Mouse (Mus musculus): Measurements from ENCODE around the gene Hist1h1t. TPM values are rescaled to one million over a fixed set of nuclear protein-coding genes. Genes with fewer than 3 reads are reported as not detected.
"Not testable (repeated sequence)": the region's sequence is repeated elsewhere in the genome, so short reads cannot be mapped to it uniquely, and the experiment has no call there.

Hist1h1t gene
- polyA plus RNA-seq, 1 experiment from 2014 or later = not detected

DNA sequence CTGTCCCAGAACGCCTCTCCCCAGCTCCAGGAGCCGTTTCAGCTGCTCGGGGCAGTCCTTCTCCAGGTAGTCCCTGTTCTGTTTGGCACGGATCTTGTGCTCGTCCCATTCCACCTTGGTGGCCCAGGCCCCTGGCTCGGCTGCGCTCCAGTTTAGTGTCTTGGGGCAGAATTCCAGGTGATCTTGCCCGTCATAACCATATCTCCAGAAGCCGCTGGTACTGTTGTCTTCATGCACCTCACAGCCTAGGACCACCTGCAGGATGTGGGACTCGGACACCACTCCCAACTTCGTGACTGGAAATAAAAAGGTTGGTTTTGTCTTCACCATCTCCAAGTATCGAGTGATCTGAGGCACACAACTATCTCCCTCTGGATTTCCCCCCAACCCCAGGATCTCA is 11.2 kb downstream of the Hist1h1t start:
- Histone ChIP-seq H3K9ac (replicated peaks; ENCODE audit: low read length) (no peak overlapping the region), H3K4me3 (replicated peaks; ENCODE audit: low read depth, low read length) (no peak overlapping the region), H3K27ac (replicated peaks; ENCODE audit: low read depth, low read length) (no peak overlapping the region), H3K36me3 (ENCODE audit: control insufficient read depth, insufficient read depth, low read length) (no peaks in the 10 kb centered on the region), H3K4me1 (ENCODE audit: control insufficient read depth, insufficient read depth, low read length) (no peaks in the 10 kb centered on the region), H3K9me3 (ENCODE audit: control insufficient read depth, low read length) (no peaks in the 10 kb centered on the region), H3K4me2 (ENCODE audit: low read length) (no peak overlapping the region), H3K27me3 (ENCODE audit: control insufficient read depth, insufficient read depth, low read length) (no peaks in the 10 kb centered on the region)
- ATAC-seq (ENCODE audit: low FRiP score, low TSS enrichment) (no peak), DNase-seq (no peak)
- WGBS = 93% methylated on average over 12 of the region's 12 CpGs

- ATAC-seq (ENCODE audit: low FRiP score, low TSS enrichment) (no peak), DNase-seq (no peak)
- Histone ChIP-seq H3K4me1 (ENCODE audit: control insufficient read depth, insufficient read depth, low read length) (no peaks in the 10 kb centered on the region), H3K27ac (replicated peaks; ENCODE audit: low read depth, low read length) (no peak overlapping the region), H3K36me3 (ENCODE audit: control insufficient read depth, insufficient read depth, low read length) (no peaks in the 10 kb centered on the region), H3K4me2 (ENCODE audit: low read length) (no peak overlapping the region), H3K27me3 (ENCODE audit: control insufficient read depth, insufficient read depth, low read length) (no peaks in the 10 kb centered on the region), H3K9ac (replicated peaks; ENCODE audit: low read length) (no peak overlapping the region), H3K9me3 (ENCODE audit: control insufficient read depth, low read length) (no peaks in the 10 kb centered on the region), H3K4me3 (replicated peaks; ENCODE audit: low read depth, low read length) (no peak overlapping the region)
- 84% methylated on average over 4 of the region's 4 CpGs for WGBS
These were observed 12.4 kb downstream of the Hist1h1t start for GRCm38 (mm10) chr13:23708041-23708440.

- DNase-seq (no peak), ATAC-seq (ENCODE audit: low FRiP score, low TSS enrichment) (no peak)
- H3K27ac ChIP-seq (replicated peaks; ENCODE audit: low read depth, low read length) = no peak overlapping the region
- H3K9me3 ChIP-seq (ENCODE audit: control insufficient read depth, low read length) = no peaks in the 10 kb centered on the region
- H3K4me2 ChIP-seq (ENCODE audit: low read length) = no peak overlapping the region
- no peaks in the 10 kb centered on the region for H3K4me1 ChIP-seq (ENCODE audit: control insufficient read depth, insufficient read depth, low read length)
- no peaks in the 10 kb centered on the region for H3K36me3 ChIP-seq (ENCODE audit: control insufficient read depth, insufficient read depth, low read length)
- 81% methylated on average over 4 of the region's 4 CpGs for WGBS
- no peaks in the 10 kb centered on the region for H3K27me3 ChIP-seq (ENCODE audit: control insufficient read depth, insufficient read depth, low read length)
- no peak overlapping the region for H3K4me3 ChIP-seq (replicated peaks; ENCODE audit: low read depth, low read length)
- H3K9ac ChIP-seq (replicated peaks; ENCODE audit: low read length) = no peak overlapping the region
These were observed 13.0 kb downstream of the Hist1h1t start for GRCm38 (mm10) chr13:23708654-23709053.

DNA sequence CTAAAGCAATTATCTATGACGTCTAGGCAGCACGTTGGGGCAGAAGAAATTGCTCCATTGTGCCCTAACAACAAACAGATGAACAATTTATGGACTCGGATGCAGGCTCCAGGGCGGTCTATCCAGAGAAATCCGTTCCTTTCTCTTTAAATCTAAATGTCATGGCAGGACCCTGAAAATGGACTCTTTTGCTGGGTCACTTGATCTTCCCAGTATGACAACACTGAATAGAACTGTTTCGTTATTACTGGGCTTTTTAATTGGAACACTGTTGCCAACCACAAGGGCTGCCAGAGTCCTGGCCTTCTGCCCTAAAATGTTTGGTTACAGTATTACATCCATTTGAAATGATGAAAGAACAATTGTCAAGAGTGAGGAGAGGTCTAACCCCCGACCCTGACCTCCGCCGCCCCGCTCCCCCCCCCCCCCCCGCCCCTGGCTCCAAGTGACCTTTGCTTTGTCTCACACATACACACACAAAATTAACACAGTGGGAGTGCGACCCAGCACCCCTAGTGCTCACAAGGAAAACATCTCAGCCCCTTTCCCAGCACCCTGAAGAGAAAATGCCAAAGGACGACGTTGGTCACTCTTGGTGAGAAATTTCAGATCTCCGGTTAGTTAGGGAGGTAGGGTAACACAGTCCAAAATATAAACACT is 14.2 kb downstream of the Hist1h1t start:
- WGBS = 26% methylated on average over 15 of the region's 15 CpGs
- ATAC-seq (ENCODE audit: low FRiP score, low TSS enrichment) = no peak
- H3K4me1 ChIP-seq (ENCODE audit: control insufficient read depth, insufficient read depth, low read length) = no peaks in the 10 kb centered on the region
- no peaks in the 10 kb centered on the region for H3K9me3 ChIP-seq (ENCODE audit: control insufficient read depth, low read length)
- H3K4me2 ChIP-seq (ENCODE audit: low read length) = peak overlapping the region; percentile 54
- 0 out of 2 replicates have a peak overlapping the region, but pooled peaks have one; percentile 44 for H3K9ac ChIP-seq (replicated peaks; ENCODE audit: low read length)
- H3K27me3 ChIP-seq (ENCODE audit: control insufficient read depth, insufficient read depth, low read length) = no peaks in the 10 kb centered on the region
- no peak overlapping the region for H3K27ac ChIP-seq (replicated peaks; ENCODE audit: low read depth, low read length)
- no peaks in the 10 kb centered on the region for H3K36me3 ChIP-seq (ENCODE audit: control insufficient read depth, insufficient read depth, low read length)
- peak overlapping the region; percentile 23 for H3K4me3 ChIP-seq (replicated peaks; ENCODE audit: low read depth, low read length)
- no peak for DNase-seq

DNA sequence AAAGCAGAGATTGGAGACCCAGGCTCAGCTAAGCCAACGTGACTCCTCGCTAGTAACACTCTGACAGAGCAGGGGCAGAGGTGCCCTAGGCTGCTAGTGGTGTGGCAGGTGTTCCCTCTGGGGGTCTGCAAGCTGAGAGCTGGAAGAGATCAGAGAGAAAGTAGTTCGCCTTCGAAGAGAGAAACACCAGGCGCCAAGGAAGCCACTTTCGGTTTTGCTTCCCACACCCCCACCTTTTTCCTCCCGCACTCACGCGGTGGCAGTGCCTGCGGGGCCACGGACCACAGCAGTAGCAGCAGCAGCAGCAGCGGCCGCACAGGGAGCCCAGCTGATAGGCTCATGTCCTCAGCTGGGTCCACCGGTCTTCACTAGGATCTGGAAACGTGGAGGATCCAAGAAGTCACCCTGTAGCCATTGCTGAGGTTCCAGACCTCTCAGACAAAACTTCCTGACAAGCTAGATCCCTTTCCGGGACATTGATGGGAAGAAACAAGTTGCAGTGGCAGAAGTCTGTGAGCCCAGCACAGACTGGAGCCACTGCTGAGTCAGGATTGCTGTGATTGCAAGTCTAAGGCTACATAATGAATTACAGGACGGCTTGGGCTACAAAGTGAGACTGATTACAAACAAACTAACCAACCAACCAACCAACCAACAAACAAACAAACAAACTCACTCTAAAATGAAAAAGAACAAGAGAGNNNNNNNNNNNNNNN is 14.9 kb downstream of the Hist1h1t start, which contains the start of gene Hfe:
TSS of gene Hfe (minus strand) at position 481 of the 716 bp plus-strand sequence.
- H3K36me3 ChIP-seq (ENCODE audit: control insufficient read depth, insufficient read depth, low read length) = no peaks in the 10 kb centered on the region
- WGBS = 6% methylated on average over 17 of the region's 17 CpGs
- no peaks in the 10 kb centered on the region for H3K4me1 ChIP-seq (ENCODE audit: control insufficient read depth, insufficient read depth, low read length)
- DNase-seq (peak; percentile 50), ATAC-seq (ENCODE audit: low FRiP score, low TSS enrichment) (peak; percentile 63; the same call in 1 of the 2 replicates)
- H3K9me3 ChIP-seq (ENCODE audit: control insufficient read depth, low read length) = no peaks in the 10 kb centered on the region
- no peaks in the 10 kb centered on the region for H3K27me3 ChIP-seq (ENCODE audit: control insufficient read depth, insufficient read depth, low read length)
- H3K4me2 ChIP-seq (ENCODE audit: low read length) = peak within 1 kb of the TSS; percentile 54
- H3K4me3 ChIP-seq (replicated peaks; ENCODE audit: low read depth, low read length) = peak within 1 kb of the TSS; percentile 23
- H3K9ac ChIP-seq (replicated peaks; ENCODE audit: low read length) = peak within 1 kb of the TSS; percentile 44; the same call in 1 of the 2 replicates
- no peak within 1 kb of the TSS for H3K27ac ChIP-seq (replicated peaks; ENCODE audit: low read depth, low read length)

- Histone ChIP-seq H3K36me3 (ENCODE audit: control insufficient read depth, insufficient read depth, low read length) (no peaks in the 10 kb centered on the region), H3K9ac (replicated peaks; ENCODE audit: low read length) (no peak overlapping the region), H3K27me3 (ENCODE audit: control insufficient read depth, insufficient read depth, low read length) (no peaks in the 10 kb centered on the region), H3K4me1 (ENCODE audit: control insufficient read depth, insufficient read depth, low read length) (no peaks in the 10 kb centered on the region), H3K4me3 (replicated peaks; ENCODE audit: low read depth, low read length) (no peak overlapping the region), H3K9me3 (ENCODE audit: control insufficient read depth, low read length) (no peaks in the 10 kb centered on the region), H3K4me2 (ENCODE audit: low read length) (no peak overlapping the region), H3K27ac (replicated peaks; ENCODE audit: low read depth, low read length) (no peak overlapping the region)
- 86% methylated on average over 5 of the region's 5 CpGs for whole genome bisulfite sequencing
- DNase-seq = no peak
- no peak for ATAC-seq (ENCODE audit: low FRiP score, low TSS enrichment)
These were observed 20.8 kb downstream of the Hist1h1t start for GRCm38 (mm10) chr13:23716261-23717042.

- Histone ChIP-seq H3K27me3 (ENCODE audit: control insufficient read depth, insufficient read depth, low read length) (no peaks in the 10 kb centered on the region), H3K4me3 (replicated peaks; ENCODE audit: low read depth, low read length) (no peak overlapping the region), H3K4me1 (ENCODE audit: control insufficient read depth, insufficient read depth, low read length) (no peaks in the 10 kb centered on the region), H3K27ac (replicated peaks; ENCODE audit: low read depth, low read length) (no peak overlapping the region), H3K9me3 (ENCODE audit: control insufficient read depth, low read length) (no peaks in the 10 kb centered on the region), H3K36me3 (ENCODE audit: control insufficient read depth, insufficient read depth, low read length) (no peaks in the 10 kb centered on the region), H3K4me2 (ENCODE audit: low read length) (no peak overlapping the region), H3K9ac (replicated peaks; ENCODE audit: low read length) (no peak overlapping the region)
- DNase-seq (no peak), ATAC-seq (ENCODE audit: low FRiP score, low TSS enrichment) (no peak)
- 63% methylated on average over 11 of the region's 11 CpGs for WGBS
These were observed 21.6 kb downstream of the Hist1h1t start for GRCm38 (mm10) chr13:23717176-23717575.

- H3K27ac ChIP-seq (replicated peaks; ENCODE audit: low read depth, low read length); H3K27me3 ChIP-seq (ENCODE audit: control insufficient read depth, insufficient read depth, low read length); H3K4me3 ChIP-seq (replicated peaks; ENCODE audit: low read depth, low read length); H3K4me2 ChIP-seq (ENCODE audit: low read length); DNase-seq; H3K4me1 ChIP-seq (ENCODE audit: control insufficient read depth, insufficient read depth, low read length); H3K36me3 ChIP-seq (ENCODE audit: control insufficient read depth, insufficient read depth, low read length); H3K9me3 ChIP-seq (ENCODE audit: control insufficient read depth, low read length); H3K9ac ChIP-seq (replicated peaks; ENCODE audit: low read length); ATAC-seq (ENCODE audit: low FRiP score, low TSS enrichment): not testable (repeated sequence)
- WGBS = 25% methylated on average over 2 of the region's 2 CpGs
These were observed 22.1 kb downstream of the Hist1h1t start for GRCm38 (mm10) chr13:23717593-23718245.

Data from midbrain, embryonic 14.5 days (tissue).